Mouse (Mus musculus) megakaryocyte, embryonic 14.5 days (primary cell): Measurements from ENCODE around the gene Gm43738. TPM values are rescaled to one million over a fixed set of nuclear protein-coding genes. Genes with fewer than 3 reads are reported as not detected.

ENCODE experiments used
- H3K27me3 ChIP-seq: replicated peaks from 2 replicates; pipeline ENCODE3; 2012; ENCODE audit warnings: inconsistent platforms
- H3K36me3 ChIP-seq: replicated peaks from 2 replicates; pipeline ENCODE3; 2012; ENCODE audit warnings: low read length, inconsistent platforms, mixed read lengths
- H3K4me1 ChIP-seq: 2 replicates; pipeline ENCODE4 v1.6.1; 2012; ENCODE audit warnings: inconsistent platforms
- H3K4me3 ChIP-seq: replicated peaks from 2 replicates; pipeline ENCODE3; 2012; ENCODE audit warnings: moderate library complexity, mild to moderate bottlenecking, inconsistent platforms
- H3K9me3 ChIP-seq: 2 replicates; pipeline ENCODE4 v1.6.1; 2012; ENCODE audit warnings: inconsistent platforms
- FLI1 ChIP-seq: IDR thresholded peaks from 2 replicates; pipeline ENCODE4 v1.6.1; 2012; ENCODE audit warnings: low read length, inconsistent platforms, mixed read lengths
- GATA1 ChIP-seq: IDR thresholded peaks from 3 replicates; pipeline ENCODE4 v1.6.1; 2012; ENCODE audit warnings: mixed read lengths, low read length, inconsistent platforms, borderline replicate concordance
- polyA plus RNA-seq: library from polyadenylated mRNA; stranded (reverse); fragments of >175 nt; gene quantifications from 2 replicates; pipeline ENCODE4 v1.2.3, GENCODE M21; 2012; ENCODE audit warnings: low replicate concordance; ENCODE audit not compliant: insufficient read depth

Gm43738 gene
- polyA plus RNA-seq: 14.8 and 27.6 TPM in 2 replicates

DNA sequence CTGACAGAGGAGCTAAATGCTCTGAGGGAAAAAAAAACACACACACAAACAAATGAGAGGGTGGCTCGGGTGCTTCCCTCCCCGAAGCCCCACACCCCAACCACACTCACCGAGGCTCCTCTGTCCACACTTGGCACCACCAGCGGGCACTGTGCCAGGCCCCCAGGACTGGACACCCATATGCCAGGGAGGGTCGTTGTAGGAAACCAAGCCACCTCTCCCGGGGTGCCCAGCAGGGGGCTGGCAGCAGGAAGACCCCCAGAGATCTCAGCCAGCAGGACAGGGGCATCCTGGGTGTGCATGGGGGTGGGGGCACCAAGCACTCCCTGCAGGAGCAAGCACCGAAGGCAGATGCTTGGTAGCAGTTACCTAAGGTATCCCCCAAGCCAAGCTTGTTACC, at the start of gene Gm43738:
Gene Gm43738, minus strand, starts transcription at position 289 of the 400 bp plus-strand sequence.
- Histone ChIP-seq H3K36me3 (peaks cover 49% of the 10 kb centered on the region), H3K9me3 (no peaks in the 10 kb centered on the region), H3K4me3 (peak within 1 kb of the TSS; percentile 92), H3K4me1 (peaks cover 80% of the 10 kb centered on the region), H3K27me3 (no peaks in the 10 kb centered on the region)
- TF ChIP-seq GATA1: no peak

DNA sequence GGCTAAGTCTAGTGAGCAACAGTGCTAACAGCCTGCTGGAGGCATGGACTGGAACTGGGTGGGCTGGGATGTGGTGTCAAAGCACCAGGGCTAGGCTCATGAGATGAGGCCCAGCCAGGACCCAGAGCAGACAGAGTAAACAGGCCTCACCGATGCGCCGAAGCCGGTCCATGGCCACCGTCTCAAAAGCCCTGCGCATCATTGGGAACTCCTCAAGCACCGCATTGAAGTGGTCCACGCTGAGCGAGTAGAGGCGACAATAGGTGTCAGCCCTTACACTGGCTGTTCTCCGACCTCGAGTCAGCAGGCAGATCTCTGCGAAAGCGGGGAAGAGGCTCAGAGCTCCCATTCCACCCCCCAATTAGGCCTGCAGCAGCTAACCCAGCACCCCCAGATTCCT, 47.7 kb upstream of the Gm43738 start:
- Histone ChIP-seq H3K4me3 (no peak overlapping the region), H3K9me3 (no peaks in the 10 kb centered on the region), H3K4me1 (peaks cover 19% of the 10 kb centered on the region; the same call in 1 of the 2 replicates), H3K36me3 (no peaks in the 10 kb centered on the region), H3K27me3 (peaks cover 81% of the 10 kb centered on the region)
- TF ChIP-seq GATA1 (no peak), FLI1 (no peak)

DNA sequence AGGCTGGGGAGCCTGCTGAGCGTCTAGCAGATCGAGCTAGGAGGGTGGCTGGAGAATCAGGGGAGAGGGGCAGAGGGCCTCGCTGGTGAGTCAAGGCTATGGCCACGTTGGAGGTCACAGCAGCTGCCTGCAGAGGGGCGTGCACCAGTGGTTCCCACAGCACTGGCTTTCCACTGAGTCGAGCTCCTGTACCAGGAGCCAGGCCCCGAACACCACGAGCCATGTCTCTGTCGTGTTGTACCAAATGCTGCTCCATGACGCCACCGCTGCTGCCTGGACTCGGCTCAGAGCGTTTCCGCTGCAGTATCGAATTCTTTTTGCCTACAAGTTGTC, 47.0 kb upstream of the Gm43738 start:
- Histone ChIP-seq H3K4me1 (peaks cover 19% of the 10 kb centered on the region; the same call in 1 of the 2 replicates), H3K4me3 (peak overlapping the region; percentile 3), H3K9me3 (no peaks in the 10 kb centered on the region), H3K27me3 (peaks cover 84% of the 10 kb centered on the region), H3K36me3 (no peaks in the 10 kb centered on the region)
- no peak for TF ChIP-seq GATA1
- TF ChIP-seq FLI1: no peak

DNA sequence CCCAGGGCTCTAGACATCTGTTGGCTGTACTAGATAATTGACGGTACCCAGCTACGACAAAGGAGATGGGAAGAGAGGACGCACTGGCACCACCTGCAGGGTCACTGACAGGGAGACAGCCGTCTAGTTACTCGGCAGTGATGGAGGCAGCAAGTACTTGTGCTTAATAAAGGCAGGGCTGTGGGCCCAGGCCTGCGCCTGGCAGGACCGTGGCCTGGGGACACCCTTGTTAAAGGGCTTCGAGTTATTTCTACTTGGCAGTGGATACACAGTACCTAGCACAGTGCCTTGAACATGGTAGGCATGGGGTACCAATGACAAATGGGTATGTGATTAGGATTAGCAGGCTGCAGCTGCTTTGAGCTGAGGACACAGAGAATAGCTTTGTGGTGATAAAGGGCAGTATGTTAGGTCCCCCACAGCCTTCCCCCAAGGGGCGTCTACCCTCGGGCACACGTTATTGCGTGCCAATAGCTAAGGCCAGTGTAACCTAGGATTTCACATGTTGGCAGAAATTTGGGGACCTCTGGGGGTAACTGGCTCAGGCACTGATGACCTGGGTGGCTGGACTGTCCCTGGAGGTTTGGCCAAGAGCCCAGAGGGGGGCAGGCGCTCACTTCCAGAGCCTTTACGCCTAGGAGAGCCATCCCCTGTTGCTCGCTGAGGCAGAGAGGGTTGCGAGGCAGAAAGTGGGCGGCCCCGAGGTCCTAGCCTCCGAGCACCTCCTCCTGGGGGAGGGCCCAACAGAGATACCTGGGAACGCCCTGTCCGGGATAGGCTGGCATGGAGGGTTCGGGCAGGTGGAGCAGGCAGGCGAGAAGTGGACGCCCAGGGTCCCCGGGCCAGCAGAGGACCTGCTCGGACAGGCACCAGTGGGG, 46.4 kb upstream of the Gm43738 start:
- no peaks in the 10 kb centered on the region for H3K36me3 ChIP-seq
- no peak overlapping the region for H3K4me3 ChIP-seq

DNA sequence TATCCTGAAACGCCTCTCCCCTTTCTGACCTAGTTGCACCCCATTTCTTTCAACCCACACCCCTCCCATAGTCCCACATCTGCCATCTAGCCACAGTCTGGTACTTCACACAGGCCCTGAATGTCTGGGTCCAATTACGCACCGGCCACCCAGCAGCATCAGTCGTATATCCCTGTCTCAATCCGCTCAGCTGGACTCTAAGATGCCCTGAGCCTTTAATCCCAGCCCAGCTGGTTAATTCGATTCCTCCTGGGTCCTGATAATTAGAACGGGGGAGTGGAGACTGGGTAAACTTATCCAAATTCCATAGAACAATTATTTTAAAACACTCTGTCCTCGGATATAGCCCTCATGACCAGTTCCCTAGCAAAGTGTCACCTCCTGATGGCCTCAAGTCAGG, 44.7 kb upstream of the Gm43738 start:
- peaks cover 89% of the 10 kb centered on the region for H3K27me3 ChIP-seq
- peaks cover 14% of the 10 kb centered on the region; the same call in 1 of the 2 replicates for H3K4me1 ChIP-seq
- no peak overlapping the region for H3K4me3 ChIP-seq
- H3K9me3 ChIP-seq: no peaks in the 10 kb centered on the region
- H3K36me3 ChIP-seq: no peaks in the 10 kb centered on the region
- TF ChIP-seq GATA1 (no peak), FLI1 (no peak)

More for the DNA sequence above, 46.4 kb upstream of the Gm43738 start:
- Histone ChIP-seq H3K4me1 (peaks cover 14% of the 10 kb centered on the region; the same call in 1 of the 2 replicates), H3K9me3 (no peaks in the 10 kb centered on the region), H3K27me3 (peaks cover 84% of the 10 kb centered on the region)
- TF ChIP-seq FLI1: no peak
- no peak for TF ChIP-seq GATA1

DNA sequence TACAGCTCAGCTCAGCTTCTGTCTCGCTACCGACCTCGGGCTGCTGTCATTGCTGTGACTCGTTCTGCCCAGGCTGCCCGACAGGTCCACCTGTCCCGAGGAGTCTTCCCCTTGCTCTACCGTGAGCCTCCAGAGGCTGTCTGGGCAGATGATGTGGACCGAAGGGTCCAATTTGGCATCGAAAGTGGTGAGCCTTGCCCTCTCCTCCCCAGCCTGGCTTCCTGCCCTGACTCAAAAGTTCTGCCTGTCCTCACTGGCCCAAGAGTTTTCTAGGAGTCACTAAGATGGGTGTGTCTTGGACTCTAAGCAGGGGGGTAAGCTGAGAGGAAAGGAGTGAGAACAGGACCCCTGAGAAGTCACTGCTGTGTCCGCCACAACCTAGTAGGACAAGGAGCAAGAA, 43.9 kb upstream of the Gm43738 start:
- H3K4me1 ChIP-seq: peaks cover 14% of the 10 kb centered on the region; the same call in 1 of the 2 replicates
- no peak overlapping the region for H3K4me3 ChIP-seq
- no peak for TF ChIP-seq GATA1
- H3K27me3 ChIP-seq: peaks cover 87% of the 10 kb centered on the region
- no peaks in the 10 kb centered on the region for H3K36me3 ChIP-seq
- no peaks in the 10 kb centered on the region for H3K9me3 ChIP-seq

DNA sequence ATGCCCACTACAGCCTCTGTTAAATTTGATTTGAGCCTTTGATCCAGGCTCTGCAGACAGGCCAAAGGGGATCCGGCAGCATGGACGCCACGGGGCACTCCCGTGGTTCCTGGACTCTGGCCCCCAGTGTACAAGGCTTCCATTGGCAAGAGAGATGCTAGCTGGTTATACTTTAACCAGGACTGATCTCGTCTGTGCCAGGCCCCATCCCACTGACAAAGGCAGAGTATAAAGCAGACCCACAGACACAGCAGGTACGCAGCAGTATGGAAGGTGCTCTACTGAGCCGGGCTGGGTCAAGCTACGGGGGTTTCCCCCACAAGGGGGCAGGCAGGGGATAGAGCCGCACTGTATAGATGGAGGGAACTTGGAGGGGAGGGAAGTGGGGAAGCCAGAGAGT, 35.5 kb upstream of the Gm43738 start:
- no peaks in the 10 kb centered on the region for H3K36me3 ChIP-seq
- H3K27me3 ChIP-seq: peaks cover 69% of the 10 kb centered on the region
- no peak for TF ChIP-seq FLI1
- TF ChIP-seq GATA1: no peak
- no peak overlapping the region for H3K4me3 ChIP-seq
- no peaks in the 10 kb centered on the region for H3K9me3 ChIP-seq
- H3K4me1 ChIP-seq: peaks cover 28% of the 10 kb centered on the region

DNA sequence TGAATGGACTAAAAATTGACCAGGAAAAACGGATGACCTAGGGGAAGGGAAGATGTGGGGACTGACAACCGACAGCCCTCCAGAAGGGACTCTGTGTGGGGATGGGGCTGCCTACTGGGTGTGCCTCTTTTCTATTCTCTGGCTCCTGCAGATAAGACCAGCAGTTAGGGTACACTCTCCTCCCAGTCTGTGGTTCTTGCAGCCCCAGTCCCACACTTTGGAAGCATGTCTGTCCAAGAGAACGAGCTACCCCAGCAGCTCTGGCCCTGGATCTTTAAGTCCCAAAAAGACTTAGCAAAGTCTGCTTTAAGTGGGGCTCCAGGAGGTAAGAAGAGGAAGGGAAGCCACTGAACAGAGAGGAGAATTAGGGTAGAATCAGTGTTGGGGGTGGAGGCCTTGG, 35.1 kb upstream of the Gm43738 start, which contains the start of gene Pklr:
Gene Pklr, plus strand, starts transcription at position 185 of the 400 bp plus-strand sequence.
- H3K27me3 ChIP-seq: peaks cover 65% of the 10 kb centered on the region
- peaks cover 28% of the 10 kb centered on the region for H3K4me1 ChIP-seq
- no peaks in the 10 kb centered on the region for H3K9me3 ChIP-seq
- no peaks in the 10 kb centered on the region for H3K36me3 ChIP-seq
- TF ChIP-seq FLI1 (no peak), GATA1 (no peak)
- peak within 1 kb of the TSS; percentile 14 for H3K4me3 ChIP-seq

DNA sequence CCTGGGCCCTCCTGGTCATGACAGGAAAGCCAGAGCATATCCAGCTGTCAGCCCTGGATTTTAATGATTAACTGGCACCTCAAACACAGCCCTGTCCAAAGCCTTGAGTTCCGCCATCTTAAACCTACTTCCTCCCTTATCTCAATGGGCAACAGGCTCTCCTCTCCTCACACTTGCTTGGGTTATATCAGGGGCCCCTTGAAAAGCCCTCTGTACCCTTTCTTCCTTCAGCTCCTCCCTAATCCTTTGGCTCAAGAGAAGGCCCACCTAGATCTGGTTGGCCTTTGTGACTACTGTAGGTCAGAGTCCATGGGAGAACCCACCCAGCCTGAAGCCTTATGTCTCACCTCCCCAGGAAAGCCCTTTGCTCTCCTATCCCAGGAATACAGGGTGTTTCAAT, 32.9 kb upstream of the Gm43738 start:
- Histone ChIP-seq H3K27me3 (peaks cover 61% of the 10 kb centered on the region), H3K9me3 (no peaks in the 10 kb centered on the region), H3K4me1 (peaks cover 34% of the 10 kb centered on the region), H3K36me3 (no peaks in the 10 kb centered on the region), H3K4me3 (no peak overlapping the region)
- no peak for TF ChIP-seq GATA1
- no peak for TF ChIP-seq FLI1

DNA sequence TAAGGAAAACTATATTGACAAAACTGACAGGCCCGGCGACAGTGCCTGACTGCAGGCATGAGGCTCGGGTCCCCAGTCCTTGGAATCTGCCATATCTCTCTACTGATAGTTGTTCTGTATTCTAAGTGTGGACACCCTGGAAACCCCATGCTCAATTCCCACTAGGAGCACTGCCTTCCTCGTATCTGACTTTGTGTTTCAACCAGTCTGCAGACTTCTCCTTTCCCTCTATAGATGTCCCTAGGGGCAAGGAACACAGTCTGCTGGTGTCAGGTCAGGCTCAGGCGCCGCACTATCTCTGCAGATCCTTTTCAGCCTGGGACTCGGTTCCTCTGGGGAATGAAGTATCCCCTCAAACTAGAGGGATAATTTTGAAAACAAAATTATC, 32.2 kb upstream of the Gm43738 start:
- H3K4me1 ChIP-seq: peaks cover 38% of the 10 kb centered on the region
- no peaks in the 10 kb centered on the region for H3K9me3 ChIP-seq
- no peaks in the 10 kb centered on the region for H3K36me3 ChIP-seq
- TF ChIP-seq FLI1 (no peak), GATA1 (no peak)
- peaks cover 62% of the 10 kb centered on the region for H3K27me3 ChIP-seq
- H3K4me3 ChIP-seq: no peak overlapping the region
